Mouse (Mus musculus): ENCODE measurements around the gene Gm20388. TPM values are rescaled to one million over a fixed set of nuclear protein-coding genes. Genes with fewer than 3 reads are reported as not detected.

The Gm20388 gene
- polyA plus RNA-seq, 1 experiment from 2014 or later = not detected

- no peaks in the 10 kb centered on the region for H3K9me3 ChIP-seq (ENCODE audit: control insufficient read depth, low read length)
- TF ChIP-seq EP300 (optimal IDR thresholded peaks at IDR 0.05) (no peak), CTCF (IDR thresholded peaks at IDR 0.05; ENCODE audit: low read depth) (no peak)
Measured at GRCm38 (mm10) chr8:122938170-122938569, 3027.5 kb downstream of the Gm20388 start.

GRCm38 (mm10) chr8:122938591-122938990 lies 3027.9 kb downstream of the Gm20388 start:
- ATAC-seq (ENCODE audit: low FRiP score, low TSS enrichment) (no peak), DNase-seq (ENCODE audit: low spot score) (no peak)
- Histone ChIP-seq H3K4me1 (replicated peaks; ENCODE audit: control insufficient read depth, insufficient read depth) (peaks cover 9% of the 10 kb centered on the region), H3K9me3 (ENCODE audit: control insufficient read depth, low read length) (no peaks in the 10 kb centered on the region), H3K27me3 (ENCODE audit: control insufficient read depth, insufficient read depth, low read length) (no peaks in the 10 kb centered on the region), H3K27ac (replicated peaks) (no peak overlapping the region), H3K4me3 (ENCODE audit: low read depth, low read length) (no peak overlapping the region), H3K9ac (ENCODE audit: low read length) (no peak overlapping the region), H3K36me3 (ENCODE audit: control insufficient read depth, insufficient read depth, low read length) (no peaks in the 10 kb centered on the region), H3K4me2 (replicated peaks; ENCODE audit: low read depth) (no peak overlapping the region)
- TF ChIP-seq EP300 (optimal IDR thresholded peaks at IDR 0.05) = no peak
- no peak for TF ChIP-seq CTCF (IDR thresholded peaks at IDR 0.05; ENCODE audit: low read depth)
- 38% methylated on average over 4 of the region's 4 CpGs for WGBS

More at GRCm38 (mm10) chr8:122938170-122938569, 3027.5 kb downstream of the Gm20388 start:
- no peaks in the 10 kb centered on the region for H3K36me3 ChIP-seq (ENCODE audit: control insufficient read depth, insufficient read depth, low read length)
- no peak overlapping the region for H3K27ac ChIP-seq (replicated peaks)
- no peak overlapping the region for H3K9ac ChIP-seq (ENCODE audit: low read length)
- no peaks in the 10 kb centered on the region for H3K27me3 ChIP-seq (ENCODE audit: control insufficient read depth, insufficient read depth, low read length)
- DNase-seq (ENCODE audit: low spot score) (no peak), ATAC-seq (ENCODE audit: low FRiP score, low TSS enrichment) (no peak)
- 66% methylated on average over 3 of the region's 3 CpGs for WGBS
- H3K4me2 ChIP-seq (replicated peaks; ENCODE audit: low read depth) = no peak overlapping the region
- no peak overlapping the region for H3K4me3 ChIP-seq (ENCODE audit: low read depth, low read length)
- peaks cover 9% of the 10 kb centered on the region for H3K4me1 ChIP-seq (replicated peaks; ENCODE audit: control insufficient read depth, insufficient read depth)

GRCm38 (mm10) chr8:122942803-122943713 lies 3032.4 kb downstream of the Gm20388 start:
- 67% methylated on average over 9 of the region's 9 CpGs for WGBS
- DNase-seq (ENCODE audit: low spot score) = peak; percentile 36
- ATAC-seq (ENCODE audit: low FRiP score, low TSS enrichment) = no peak
- Histone ChIP-seq H3K4me1 (replicated peaks; ENCODE audit: control insufficient read depth, insufficient read depth) (peaks cover 3% of the 10 kb centered on the region; the same call in 1 of the 2 replicates), H3K4me2 (replicated peaks; ENCODE audit: low read depth) (no peak overlapping the region), H3K36me3 (ENCODE audit: control insufficient read depth, insufficient read depth, low read length) (no peaks in the 10 kb centered on the region), H3K4me3 (ENCODE audit: low read depth, low read length) (no peak overlapping the region), H3K9me3 (ENCODE audit: control insufficient read depth, low read length) (no peaks in the 10 kb centered on the region), H3K27ac (replicated peaks) (no peak overlapping the region), H3K9ac (ENCODE audit: low read length) (no peak overlapping the region), H3K27me3 (ENCODE audit: control insufficient read depth, insufficient read depth, low read length) (no peaks in the 10 kb centered on the region)
- TF ChIP-seq EP300 (optimal IDR thresholded peaks at IDR 0.05) (no peak), CTCF (IDR thresholded peaks at IDR 0.05; ENCODE audit: low read depth) (peak; percentile 57)

GRCm38 (mm10) chr8:122945775-122946174 lies 3035.1 kb downstream of the Gm20388 start:
- ATAC-seq (ENCODE audit: low FRiP score, low TSS enrichment) (no peak), DNase-seq (ENCODE audit: low spot score) (no peak)
- H3K27me3 ChIP-seq (ENCODE audit: control insufficient read depth, insufficient read depth, low read length) = no peaks in the 10 kb centered on the region
- H3K4me1 ChIP-seq (replicated peaks; ENCODE audit: control insufficient read depth, insufficient read depth) = no peaks in the 10 kb centered on the region
- no peak overlapping the region for H3K4me3 ChIP-seq (ENCODE audit: low read depth, low read length)
- H3K9ac ChIP-seq (ENCODE audit: low read length) = no peak overlapping the region
- WGBS = 68% methylated on average over 2 of the region's 2 CpGs
- H3K36me3 ChIP-seq (ENCODE audit: control insufficient read depth, insufficient read depth, low read length) = no peaks in the 10 kb centered on the region
- no peak overlapping the region for H3K4me2 ChIP-seq (replicated peaks; ENCODE audit: low read depth)
- no peak for TF ChIP-seq EP300 (optimal IDR thresholded peaks at IDR 0.05)
- no peak for TF ChIP-seq CTCF (IDR thresholded peaks at IDR 0.05; ENCODE audit: low read depth)
- no peaks in the 10 kb centered on the region for H3K9me3 ChIP-seq (ENCODE audit: control insufficient read depth, low read length)
- no peak overlapping the region for H3K27ac ChIP-seq (replicated peaks)

- no peak overlapping the region for H3K9ac ChIP-seq (ENCODE audit: low read length)
- ATAC-seq (ENCODE audit: low FRiP score, low TSS enrichment) (no peak), DNase-seq (ENCODE audit: low spot score) (no peak)
- H3K27me3 ChIP-seq (ENCODE audit: control insufficient read depth, insufficient read depth, low read length) = no peaks in the 10 kb centered on the region
- no peaks in the 10 kb centered on the region for H3K36me3 ChIP-seq (ENCODE audit: control insufficient read depth, insufficient read depth, low read length)
- H3K27ac ChIP-seq (replicated peaks) = no peak overlapping the region
- no peak for TF ChIP-seq EP300 (optimal IDR thresholded peaks at IDR 0.05)
- no peak for TF ChIP-seq CTCF (IDR thresholded peaks at IDR 0.05; ENCODE audit: low read depth)
- no peaks in the 10 kb centered on the region for H3K4me1 ChIP-seq (replicated peaks; ENCODE audit: control insufficient read depth, insufficient read depth)
- H3K4me2 ChIP-seq (replicated peaks; ENCODE audit: low read depth) = no peak overlapping the region
- H3K4me3 ChIP-seq (ENCODE audit: low read depth, low read length) = no peak overlapping the region
- H3K9me3 ChIP-seq (ENCODE audit: control insufficient read depth, low read length) = no peaks in the 10 kb centered on the region
- WGBS = 60% methylated on average over 5 of the region's 5 CpGs
Measured at GRCm38 (mm10) chr8:122949701-122950100, 3039.1 kb downstream of the Gm20388 start.

GRCm38 (mm10) chr8:122951456-122951855 lies 3040.8 kb downstream of the Gm20388 start:
- no peak for TF ChIP-seq CTCF (IDR thresholded peaks at IDR 0.05; ENCODE audit: low read depth)

More at GRCm38 (mm10) chr8:122951456-122951855, 3040.8 kb downstream of the Gm20388 start:
- H3K27me3 ChIP-seq (ENCODE audit: control insufficient read depth, insufficient read depth, low read length) = no peaks in the 10 kb centered on the region
- DNase-seq (ENCODE audit: low spot score) (no peak), ATAC-seq (ENCODE audit: low FRiP score, low TSS enrichment) (no peak)
- 78% methylated on average over 5 of the region's 5 CpGs for WGBS
- no peak overlapping the region for H3K27ac ChIP-seq (replicated peaks)
- no peaks in the 10 kb centered on the region for H3K36me3 ChIP-seq (ENCODE audit: control insufficient read depth, insufficient read depth, low read length)
- H3K9ac ChIP-seq (ENCODE audit: low read length) = no peak overlapping the region
- no peaks in the 10 kb centered on the region for H3K9me3 ChIP-seq (ENCODE audit: control insufficient read depth, low read length)
- H3K4me2 ChIP-seq (replicated peaks; ENCODE audit: low read depth) = no peak overlapping the region
- H3K4me1 ChIP-seq (replicated peaks; ENCODE audit: control insufficient read depth, insufficient read depth) = no peaks in the 10 kb centered on the region; the same call in 1 of the 2 replicates
- no peak overlapping the region for H3K4me3 ChIP-seq (ENCODE audit: low read depth, low read length)
